Mouse (Mus musculus) MEL-GATA-1-ER (cell line): ENCODE measurements at regions not wholly inside any gene's neighbourhood (a gene's known extent, or its start where the extent isn't known, plus 50 kb on each side); places are given as distances from the start of the nearest gene placed in this dataset.

Source experiments
- DNase-seq: peaks from one replicate; pipeline ENCODE4 v3.0.0-alpha.2; 2012; ENCODE audit warnings: low read depth; ENCODE audit errors: extremely low read depth

DNA sequence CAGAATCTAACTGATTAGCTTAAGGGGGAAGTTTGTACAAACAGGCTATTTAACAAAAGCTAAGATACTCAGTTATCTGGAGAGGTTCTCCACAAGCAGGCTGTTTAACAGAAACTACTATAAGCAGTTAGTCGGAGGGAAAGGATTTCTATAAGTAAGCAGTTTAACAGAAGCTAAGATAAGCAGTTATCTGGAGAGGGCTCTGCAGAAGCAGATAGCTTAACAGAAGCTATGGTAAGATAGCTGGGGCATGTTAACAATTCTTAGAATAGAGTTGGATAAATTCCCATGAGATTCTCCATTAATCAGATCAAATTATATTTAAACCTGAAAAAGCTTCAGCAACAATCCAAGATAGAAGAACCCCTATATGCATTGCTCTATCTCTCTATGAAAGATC, 1482.6 kb downstream of the Diaph2 start:
- DNase-seq, result peak; percentile 8

DNA sequence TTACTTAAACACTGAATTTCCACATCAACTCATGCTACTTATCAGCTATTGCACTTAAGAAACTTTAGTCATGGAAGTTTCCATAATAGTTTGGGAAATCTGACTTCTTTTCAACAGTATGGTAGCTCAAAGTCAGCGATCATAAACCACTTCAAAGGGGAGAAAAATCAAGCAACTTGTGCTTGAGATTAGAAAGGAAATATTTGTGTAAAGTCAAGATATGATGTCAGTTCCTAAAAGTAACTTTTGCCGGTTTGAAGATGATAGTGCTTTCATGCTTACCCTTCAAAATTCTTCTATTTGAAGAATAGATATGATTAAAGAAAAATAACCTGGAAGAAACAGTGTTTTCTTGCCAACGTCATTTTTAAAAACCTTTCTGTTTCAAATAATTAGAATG, 1528.0 kb downstream of the Diaph2 start:
- DNase-seq, result no peak

- DNase-seq, result no peak
Observed at GRCm38 (mm10) chrX:131312326-131312725, 1562.8 kb downstream of the Diaph2 start.
